Mouse (Mus musculus) B cell, adult 67 days (primary cell): ENCODE data around the gene Ankib1. TPM values are rescaled to one million over a fixed set of nuclear protein-coding genes. Genes with fewer than 3 reads are reported as not detected.

Experiments used
- total RNA-seq, 2 experiments: library from RNA; stranded (reverse); gene quantifications; 4 replicates each; pipeline ENCODE4 v1.2.4; 2023

Ankib1 gene
- total RNA-seq = 10 to 100 TPM; 57.0 to 67.2 TPM

DNA sequence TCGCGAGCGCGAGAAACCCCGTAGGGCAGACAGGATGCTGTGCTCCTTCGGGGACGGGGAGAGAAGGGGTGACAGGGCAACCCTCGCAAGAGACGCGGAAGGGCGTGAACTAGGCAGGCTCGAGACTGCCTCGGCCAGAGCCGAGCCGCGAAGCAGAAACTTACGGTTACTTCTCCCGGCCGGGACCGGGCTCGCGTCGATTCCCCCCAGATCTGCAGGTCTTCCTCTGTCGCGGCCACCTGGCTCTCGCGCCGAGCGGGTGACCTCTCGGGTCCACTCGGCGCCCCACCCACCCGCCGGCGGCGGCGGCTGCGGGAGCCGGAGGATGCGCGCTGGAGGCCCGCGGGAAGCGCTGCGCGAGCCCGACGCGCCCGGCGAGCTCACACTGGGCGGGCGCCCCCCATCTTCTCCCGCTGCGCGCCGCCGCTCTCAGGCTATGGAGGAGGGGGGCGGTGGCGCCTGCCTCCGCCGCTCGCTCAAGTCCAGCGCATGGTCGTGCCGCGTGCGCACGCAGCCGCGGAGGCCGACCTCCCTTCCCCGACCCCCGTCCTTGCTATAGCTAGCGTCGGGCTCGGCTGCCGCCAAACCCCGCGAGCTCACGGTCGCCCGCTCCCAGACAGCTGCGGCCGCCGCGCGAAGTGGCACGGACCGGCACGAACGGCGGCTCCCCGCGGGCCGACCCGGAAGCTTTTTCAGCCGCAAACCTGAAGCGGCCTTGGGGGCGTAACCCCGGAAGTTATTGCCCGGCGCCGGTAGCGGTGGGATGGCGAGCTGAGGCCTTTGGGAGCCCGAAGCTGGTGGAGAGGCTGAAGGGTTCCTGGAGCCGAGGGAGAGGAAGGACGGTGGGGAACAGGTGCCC lies at the start of gene Ankib1, which contains the start of gene Krit1:
Ankib1 (minus strand) TSS at position 493 of the 859 bp plus-strand sequence.
Krit1 (plus strand) TSS at position 752 of the 859 bp plus-strand sequence.

DNA sequence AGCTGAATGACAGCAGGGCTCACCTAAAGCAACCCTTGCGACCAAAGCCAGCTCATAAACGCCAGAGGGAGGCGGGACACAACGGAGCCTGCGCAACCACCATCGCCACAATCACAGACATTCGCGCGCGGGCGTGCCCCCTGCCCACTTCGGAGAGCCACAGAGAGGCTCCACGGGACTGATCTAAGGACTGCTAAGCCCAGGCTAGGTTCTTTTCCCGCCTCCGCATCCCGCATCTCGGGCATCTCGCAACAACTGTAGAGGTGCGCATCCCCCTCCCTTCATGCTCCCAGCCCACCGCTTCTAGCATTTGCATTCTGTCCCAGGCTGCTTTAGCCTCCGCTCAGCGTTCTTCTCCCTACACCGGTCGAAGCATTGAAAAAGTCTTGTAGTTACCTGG lies 42.3 kb upstream of the Ankib1 start, which contains the start of gene Lrrd1:
Lrrd1 (plus strand) TSS at position 148 of the 400 bp plus-strand sequence.

DNA sequence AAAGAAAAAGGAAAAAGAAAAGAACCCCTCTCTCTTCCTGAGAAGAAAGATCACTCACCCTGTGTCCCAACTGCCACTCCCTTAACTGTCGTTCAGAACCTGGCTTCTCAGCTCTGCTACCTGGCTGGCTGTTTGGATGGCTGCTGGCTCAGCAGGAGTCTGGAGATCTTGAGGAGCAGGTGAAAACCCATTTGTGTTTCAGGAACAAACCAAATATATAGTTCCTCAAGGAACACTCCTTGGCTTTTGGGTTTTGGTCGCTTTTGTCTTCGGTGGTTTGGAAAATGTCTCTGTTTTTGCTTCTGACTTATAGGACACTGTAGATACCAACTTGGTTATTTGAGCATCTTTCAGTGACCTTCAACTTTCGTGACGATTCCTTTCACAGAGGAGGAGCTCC lies 145.6 kb downstream of the Ankib1 start, which contains the start of gene Gatad1:
Gatad1 (minus strand) TSS at position 101 of the 400 bp plus-strand sequence.

GRCm38 (mm10) chr5:3650881-3651280 lies 151.8 kb downstream of the Ankib1 start, which contains the start of gene Tmbim7:
TSS of gene Tmbim7 (plus strand) at chr5:3651181.

Other genes with a start within 250 kb of the Ankib1 start
- 10 to 100 TPM; 20.4 to 22.8 TPM for gene 1700109H08Rik, start 231.4 kb downstream of the Ankib1 start, total RNA-seq
- 10 to 100 TPM; 25.7 to 30.4 TPM for gene Pex1, start 206.9 kb downstream of the Ankib1 start, total RNA-seq
- 10 to 100 TPM; 63.1 to 75.4 TPM for gene Rbm48, start 206.3 kb downstream of the Ankib1 start, total RNA-seq
- not detected for gene Tmbim7, start 151.7 kb downstream of the Ankib1 start, total RNA-seq
- 10 to 100 TPM; 45.8 to 51.8 TPM for gene Gatad1, start 145.7 kb downstream of the Ankib1 start, total RNA-seq
- 10 to 100 TPM; 86.9 to 96.9 TPM for gene Krit1, start 259 bp upstream of the Ankib1 start, total RNA-seq
- gene Lrrd1, start 42.2 kb upstream of the Ankib1 start, total RNA-seq = under 1 TPM; 0.17 to 0.18 TPM
- 10 to 100 TPM; 15.1 to 15.3 TPM for gene Mterf1a, start 91.0 kb upstream of the Ankib1 start, total RNA-seq
- 100 to 1,000 TPM in 1 of 2 experiments, 10 to 100 TPM in 1; 99.6 to 107 TPM for gene Akap9, start 125.1 kb upstream of the Ankib1 start, total RNA-seq